Mouse (Mus musculus) heart, adult 18-20 months (tissue): ENCODE results near the gene Prkaca. TPM values are rescaled to one million over a fixed set of nuclear protein-coding genes. Genes with fewer than 3 reads are reported as not detected.
"Not testable (repeated sequence)": the region's sequence is repeated elsewhere in the genome, so short reads cannot be mapped to it uniquely, and the experiment has no call there.

Experiments
- DNase-seq, 2 experiments: peaks; one replicate each; pipeline ENCODE4 v3.0.0; 2021 to 2022; ENCODE audit warnings: mixed read lengths in 1 of 2
- total RNA-seq, 2 experiments: library from RNA; stranded (reverse); gene quantifications; 2 replicates each; pipeline ENCODE4 v1.2.3; 2021

The Prkaca gene
- total RNA-seq, 2 experiments from 2014 or later = 327 to 347 TPM

- DNase-seq = no peak
Measured at GRCm38 (mm10) chr8:83974521-83974920, 1.7 kb downstream of the Prkaca start.

- DNase-seq = no peak
Measured at GRCm38 (mm10) chr8:83976101-83976630, 3.4 kb downstream of the Prkaca start.

- DNase-seq = no peak
Measured at GRCm38 (mm10) chr8:83976779-83977350, 4.1 kb downstream of the Prkaca start.

- peak; percentile 51 to 57 for DNase-seq
Measured at GRCm38 (mm10) chr8:83977646-83978045, 4.9 kb downstream of the Prkaca start.

GRCm38 (mm10) chr8:83978200-83978599, 5.4 kb downstream of the Prkaca start:
- no peak for DNase-seq

- DNase-seq = peak; percentile 68 to 85
Measured at GRCm38 (mm10) chr8:83980250-83980649, 7.5 kb downstream of the Prkaca start.

- DNase-seq = peak; percentile 80 to 86
Measured at GRCm38 (mm10) chr8:83980845-83981244, 8.1 kb downstream of the Prkaca start.

GRCm38 (mm10) chr8:83981533-83981932, 8.7 kb downstream of the Prkaca start:
- DNase-seq = no peak

- DNase-seq = no peak
Measured at GRCm38 (mm10) chr8:83982449-83982848, 9.7 kb downstream of the Prkaca start.

- DNase-seq = not testable (repeated sequence)
Measured at GRCm38 (mm10) chr8:83983222-83983621, 10.4 kb downstream of the Prkaca start.

GRCm38 (mm10) chr8:83989243-83989642, 16.4 kb downstream of the Prkaca start:
- DNase-seq = peak in 1 of 2 experiments; percentile 49

- no peak for DNase-seq
Measured at GRCm38 (mm10) chr8:83990170-83990569, 17.4 kb downstream of the Prkaca start.

GRCm38 (mm10) chr8:83992488-83992887, 19.7 kb downstream of the Prkaca start:
- DNase-seq = no peak

GRCm38 (mm10) chr8:83994030-83994429, 21.2 kb downstream of the Prkaca start:
- no peak for DNase-seq

- DNase-seq = no peak
Measured at GRCm38 (mm10) chr8:83995973-83996372, 23.2 kb downstream of the Prkaca start.

GRCm38 (mm10) chr8:83996567-83997505, 24.0 kb downstream of the Prkaca start:
- DNase-seq = peak; percentile 90 to 95

GRCm38 (mm10) chr8:83997511-83998141, 24.8 kb downstream of the Prkaca start, which contains the start of gene Samd1:
TSS of gene Samd1 (plus strand) at chr8:83997672.
- DNase-seq = peak; percentile 54 to 64

GRCm38 (mm10) chr8:83998231-83999056, 25.7 kb downstream of the Prkaca start:
- DNase-seq = peak; percentile 64 to 67

- DNase-seq = no peak
Measured at GRCm38 (mm10) chr8:83999057-83999705, 26.4 kb downstream of the Prkaca start.

GRCm38 (mm10) chr8:83999825-84000224, 27.0 kb downstream of the Prkaca start:
- DNase-seq = no peak
